Mouse (Mus musculus) lung, embryonic 16.5 days (tissue): Measurements from ENCODE around the gene Rims3. TPM values are rescaled to one million over a fixed set of nuclear protein-coding genes. Genes with fewer than 3 reads are reported as not detected.

Experiments
- ATAC-seq: fragments of 200-750 bp; cut with Nextera tagmentation; 2 replicates; pipeline ENCODE4 v1.8.0; 2017; ENCODE audit warnings: low read depth, mild to moderate bottlenecking, moderate library complexity
- H3K27ac ChIP-seq: fragments of 300-500 bp; sonication (generic); 2 replicates; pipeline ENCODE4 v1.5.1; 2014; ENCODE audit warnings: mild to moderate bottlenecking, control low read depth, low read length
- H3K27me3 ChIP-seq: fragments of 300-500 bp; sonication (generic); 2 replicates; pipeline ENCODE4 v1.6.1; 2014; ENCODE audit warnings: low read depth, low read length, mixed read lengths; ENCODE audit not compliant: control insufficient read depth, insufficient read depth
- H3K36me3 ChIP-seq: fragments of 300-500 bp; sonication (generic); 2 replicates; pipeline ENCODE4 v1.6.1; 2014; ENCODE audit warnings: low read length; ENCODE audit not compliant: control insufficient read depth, insufficient read depth
- H3K4me1 ChIP-seq: fragments of 300-500 bp; sonication (generic); replicated peaks from 2 replicates; pipeline ENCODE4 v1.6.1; 2014; ENCODE audit warnings: low read length, mixed read lengths; ENCODE audit not compliant: control insufficient read depth, insufficient read depth
- H3K4me2 ChIP-seq: fragments of 300-500 bp; sonication (generic); 2 replicates; pipeline ENCODE4 v1.6.1; 2014; ENCODE audit warnings: low read depth, low read length, control low read depth
- H3K4me3 ChIP-seq: fragments of 300-500 bp; sonication (generic); 2 replicates; pipeline ENCODE4 v1.5.1; 2014; ENCODE audit warnings: mild to moderate bottlenecking, low read length, control low read depth
- H3K9ac ChIP-seq: fragments of 300-500 bp; sonication (generic); 2 replicates; pipeline ENCODE4 v1.6.1; 2014; ENCODE audit warnings: low read length, control low read depth
- H3K9me3 ChIP-seq: fragments of 300-500 bp; sonication (generic); 2 replicates; pipeline ENCODE4 v1.6.1; 2016; ENCODE audit warnings: low read length; ENCODE audit not compliant: control insufficient read depth
- WGBS: fragments of 180-500 bp; shearing (Covaris S2); extraction: QIAGEN DNeasy Blood & Tissue Kit; methylation state at CpG from one replicate; pipeline ENCODE4 v1.1.7; 2014; 5-methylcytosine and 5-hydroxymethylcytosine counted together
- polyA plus RNA-seq: library from polyadenylated mRNA; unstranded; fragments of >200 nt; fragmentation: Nextera tagmentation; extraction: Ambion mirVana; gene quantifications from 2 replicates; pipeline ENCODE4 v1.2.1, GENCODE M21; 2015

The Rims3 gene
- polyA plus RNA-seq, 1 experiment from 2014 or later, result 0.69 TPM

GRCm38 (mm10) chr4:120895810-120896584 is 41.4 kb downstream of the Rims3 start:
- no peak for ATAC-seq
- Histone ChIP-seq H3K9me3 (no peaks in the 10 kb centered on the region; the same call in 1 of the 2 replicates), H3K27me3 (no peaks in the 10 kb centered on the region), H3K4me3 (no peak overlapping the region), H3K36me3 (no peaks in the 10 kb centered on the region), H3K27ac (no peak overlapping the region), H3K4me2 (no peak overlapping the region), H3K4me1 (no peaks in the 10 kb centered on the region), H3K9ac (no peak overlapping the region)
- WGBS, result 65% methylated on average over 7 of the region's 7 CpGs

DNA sequence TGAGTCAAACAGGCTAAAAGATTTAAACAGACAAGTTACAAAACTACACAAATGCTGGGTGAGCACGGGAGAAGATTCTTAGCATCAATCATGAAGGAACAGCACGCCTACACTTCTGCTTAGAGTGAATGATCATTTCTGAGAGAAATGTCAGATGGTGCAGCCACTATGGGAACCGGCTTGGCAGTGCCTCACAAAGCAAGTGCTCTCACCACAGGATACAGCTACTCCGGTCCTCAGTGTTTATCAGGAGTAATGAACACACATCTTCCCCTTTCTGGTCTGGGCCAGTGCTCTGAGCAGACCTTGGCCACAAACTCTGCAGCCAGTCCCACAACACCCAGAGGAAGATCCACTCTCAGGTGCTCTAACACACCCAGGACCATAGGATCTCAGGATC is 49.9 kb downstream of the Rims3 start:
- Histone ChIP-seq H3K9ac (no peak overlapping the region), H3K4me3 (no peak overlapping the region), H3K9me3 (no peaks in the 10 kb centered on the region), H3K36me3 (no peaks in the 10 kb centered on the region), H3K27me3 (no peaks in the 10 kb centered on the region), H3K27ac (no peak overlapping the region), H3K4me1 (no peaks in the 10 kb centered on the region), H3K4me2 (no peak overlapping the region)
- 30% methylated on average over 4 of the region's 4 CpGs for WGBS
- no peak for ATAC-seq

DNA sequence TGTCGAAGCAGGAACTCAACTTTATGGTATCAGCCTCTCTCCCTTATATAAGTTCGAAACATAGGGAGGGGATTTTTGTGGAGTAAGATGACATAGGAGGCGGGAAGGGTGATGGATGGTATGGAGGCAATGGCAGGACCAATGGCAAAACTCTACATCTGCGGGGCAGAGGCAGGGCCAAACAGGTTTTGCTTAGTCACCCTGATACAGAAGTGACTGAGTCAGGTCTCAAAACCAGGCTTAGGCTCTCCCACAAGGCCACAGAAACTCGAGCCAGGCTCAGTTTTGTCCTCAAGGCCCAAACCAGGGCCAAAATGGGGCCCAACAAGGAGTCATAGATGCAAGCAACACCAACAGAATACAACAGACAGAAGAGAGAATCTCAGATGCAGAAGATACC is 51.0 kb downstream of the Rims3 start:
- no peaks in the 10 kb centered on the region for H3K27me3 ChIP-seq
- H3K27ac ChIP-seq, result no peak overlapping the region
- no peak overlapping the region for H3K4me2 ChIP-seq
- no peaks in the 10 kb centered on the region for H3K9me3 ChIP-seq
- no peaks in the 10 kb centered on the region for H3K36me3 ChIP-seq
- ATAC-seq, result no peak
- no peak overlapping the region for H3K9ac ChIP-seq
- no peaks in the 10 kb centered on the region for H3K4me1 ChIP-seq
- no peak overlapping the region for H3K4me3 ChIP-seq
- WGBS, result 75% methylated on average over 5 of the region's 5 CpGs

DNA sequence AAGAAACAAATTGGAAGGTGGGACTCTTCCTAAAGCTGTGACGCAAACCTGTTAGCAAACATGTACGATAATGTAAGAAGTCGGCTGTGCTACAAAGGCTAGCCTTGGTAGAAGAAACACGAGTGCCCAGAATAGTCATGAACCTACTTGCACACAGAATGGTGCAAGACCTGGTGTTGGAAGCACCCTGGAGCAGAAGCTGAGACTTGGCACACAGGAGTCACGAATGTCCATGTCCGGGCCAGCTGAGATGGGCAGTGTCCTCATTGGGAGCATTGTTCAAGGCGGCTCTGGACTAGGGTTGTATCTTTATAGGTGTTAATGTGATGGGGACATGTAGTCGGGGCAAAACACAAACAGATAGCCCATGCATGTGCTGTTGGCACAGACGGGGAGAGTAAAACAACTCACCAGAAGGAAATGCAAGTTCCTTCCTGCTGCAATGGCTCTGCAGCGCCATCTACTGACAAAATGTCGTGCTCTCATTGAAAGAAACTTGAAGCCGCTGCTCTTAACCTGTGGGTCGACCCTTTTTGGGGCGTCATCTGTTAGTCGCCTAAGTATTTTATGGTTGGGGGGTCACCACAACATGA is 55.0 kb downstream of the Rims3 start:
- WGBS, result 27% methylated on average over 15 of the region's 15 CpGs
- H3K27me3 ChIP-seq, result no peaks in the 10 kb centered on the region
- no peak for ATAC-seq
- no peaks in the 10 kb centered on the region for H3K36me3 ChIP-seq
- H3K4me3 ChIP-seq, result no peak overlapping the region
- no peak overlapping the region for H3K9ac ChIP-seq
- no peaks in the 10 kb centered on the region for H3K9me3 ChIP-seq
- H3K4me2 ChIP-seq, result 0 out of 2 replicates have a peak overlapping the region, but pooled peaks have one; percentile 12
- H3K27ac ChIP-seq, result no peak overlapping the region
- H3K4me1 ChIP-seq, result no peaks in the 10 kb centered on the region

DNA sequence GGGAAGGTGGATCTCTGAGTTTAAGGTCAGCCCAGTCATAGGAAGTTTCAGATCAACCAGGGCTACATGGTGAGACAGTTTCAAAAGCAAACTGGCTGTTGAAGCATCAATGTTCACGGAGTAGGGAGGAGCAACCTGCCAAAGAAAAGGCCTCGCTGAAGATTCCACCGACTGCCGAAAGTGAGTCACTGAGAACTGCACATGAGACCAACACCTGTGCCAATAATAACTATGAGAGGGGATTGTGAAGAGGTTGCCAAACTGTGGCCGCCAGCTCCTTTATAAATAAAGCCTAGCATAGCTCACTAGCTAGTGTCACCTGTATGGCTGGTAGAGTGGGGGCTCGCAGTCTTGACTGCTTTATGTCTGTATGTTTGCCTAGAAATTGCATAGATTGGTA is 56.5 kb downstream of the Rims3 start:
- H3K9ac ChIP-seq, result no peak overlapping the region
- no peak for ATAC-seq
- H3K9me3 ChIP-seq, result no peaks in the 10 kb centered on the region
- WGBS, result 71% methylated on average over 6 of the region's 6 CpGs
- H3K27me3 ChIP-seq, result no peaks in the 10 kb centered on the region
- no peak overlapping the region for H3K27ac ChIP-seq
- no peaks in the 10 kb centered on the region for H3K4me1 ChIP-seq
- no peak overlapping the region for H3K4me3 ChIP-seq
- no peak overlapping the region for H3K4me2 ChIP-seq
- no peaks in the 10 kb centered on the region for H3K36me3 ChIP-seq

DNA sequence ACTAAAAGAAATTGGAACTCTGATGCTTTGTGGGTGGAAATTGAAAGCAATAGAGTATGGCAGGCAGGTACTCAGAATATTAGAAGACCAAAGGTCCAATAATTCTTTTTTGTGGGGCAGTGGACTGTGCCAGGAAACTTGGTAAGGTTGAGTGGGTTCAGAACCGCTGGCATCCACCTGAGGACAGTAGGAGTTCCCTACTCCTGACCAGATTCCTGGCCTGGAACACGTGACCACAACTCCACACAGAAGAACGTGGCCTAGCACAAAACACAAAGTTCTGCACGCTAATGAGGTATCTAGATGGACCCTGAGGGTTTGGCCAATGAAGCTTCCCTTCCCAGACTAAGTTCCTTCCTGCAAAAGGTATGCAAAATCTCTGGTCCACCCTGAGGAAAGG is 58.2 kb downstream of the Rims3 start:
- 38% methylated on average over 4 of the region's 4 CpGs for WGBS
- Histone ChIP-seq H3K9me3 (no peaks in the 10 kb centered on the region), H3K36me3 (no peaks in the 10 kb centered on the region), H3K27ac (no peak overlapping the region), H3K9ac (no peak overlapping the region), H3K4me1 (no peaks in the 10 kb centered on the region), H3K27me3 (no peaks in the 10 kb centered on the region), H3K4me2 (no peak overlapping the region), H3K4me3 (no peak overlapping the region)
- ATAC-seq, result no peak

GRCm38 (mm10) chr4:120913443-120913842 is 58.8 kb downstream of the Rims3 start:
- Histone ChIP-seq H3K9me3 (no peaks in the 10 kb centered on the region), H3K4me1 (no peaks in the 10 kb centered on the region), H3K27ac (no peak overlapping the region), H3K9ac (no peak overlapping the region), H3K36me3 (no peaks in the 10 kb centered on the region), H3K27me3 (no peaks in the 10 kb centered on the region), H3K4me2 (no peak overlapping the region), H3K4me3 (no peak overlapping the region)
- ATAC-seq, result no peak
- WGBS, result 52% methylated on average over 8 of the region's 8 CpGs

DNA sequence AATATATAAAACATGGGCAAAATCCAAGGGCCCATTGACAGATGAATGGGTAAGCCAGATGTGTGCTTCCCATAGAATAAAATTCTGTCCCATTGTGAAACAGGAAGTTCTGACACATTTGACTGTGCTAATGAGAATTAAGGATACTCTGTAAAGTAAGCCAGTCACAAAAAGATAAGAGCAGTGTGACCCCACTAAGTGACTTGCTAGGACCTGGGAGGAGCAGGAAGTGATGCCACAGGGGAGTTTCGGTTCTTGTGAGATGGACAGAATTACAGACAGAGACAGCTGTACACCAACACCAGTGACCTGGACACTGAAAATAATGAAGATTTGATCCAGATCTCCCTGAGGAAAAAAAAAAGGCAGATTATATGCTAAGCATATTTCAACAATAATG is 59.2 kb downstream of the Rims3 start:
- Histone ChIP-seq H3K27me3 (no peaks in the 10 kb centered on the region), H3K4me3 (no peak overlapping the region), H3K36me3 (no peaks in the 10 kb centered on the region), H3K27ac (no peak overlapping the region), H3K4me1 (no peaks in the 10 kb centered on the region), H3K9me3 (no peaks in the 10 kb centered on the region), H3K4me2 (no peak overlapping the region), H3K9ac (no peak overlapping the region)
- 63% methylated on average over 1 of the region's 1 CpGs for WGBS
- no peak for ATAC-seq

- ATAC-seq, result no peak
- Histone ChIP-seq H3K27me3 (no peaks in the 10 kb centered on the region), H3K27ac (no peak overlapping the region), H3K4me3 (no peak overlapping the region), H3K9me3 (no peaks in the 10 kb centered on the region), H3K36me3 (no peaks in the 10 kb centered on the region; the same call in 1 of the 2 replicates), H3K4me1 (no peaks in the 10 kb centered on the region), H3K9ac (no peak overlapping the region), H3K4me2 (no peak overlapping the region)
- WGBS, result 69% methylated on average over 4 of the region's 4 CpGs
Measured at GRCm38 (mm10) chr4:120914501-120914900, 59.9 kb downstream of the Rims3 start.
